Mouse (Mus musculus) bone marrow macrophage, adult 2 months (primary cell): ENCODE measurements at regions not wholly inside any gene's neighbourhood (a gene's known extent, or its start where the extent isn't known, plus 50 kb on each side); places are given as distances from the start of the nearest gene placed in this dataset.

ENCODE experiments used
- CTCF ChIP-seq: IDR thresholded peaks from 2 replicates; pipeline ENCODE4 v1.5.1; 2012; ENCODE audit warnings: low read depth, mild to moderate bottlenecking, low read length, moderate library complexity
- POLR2A ChIP-seq: IDR thresholded peaks from 2 replicates; pipeline ENCODE4 v1.6.1; 2012; ENCODE audit warnings: mild to moderate bottlenecking, low read depth, low read length, borderline replicate concordance

DNA sequence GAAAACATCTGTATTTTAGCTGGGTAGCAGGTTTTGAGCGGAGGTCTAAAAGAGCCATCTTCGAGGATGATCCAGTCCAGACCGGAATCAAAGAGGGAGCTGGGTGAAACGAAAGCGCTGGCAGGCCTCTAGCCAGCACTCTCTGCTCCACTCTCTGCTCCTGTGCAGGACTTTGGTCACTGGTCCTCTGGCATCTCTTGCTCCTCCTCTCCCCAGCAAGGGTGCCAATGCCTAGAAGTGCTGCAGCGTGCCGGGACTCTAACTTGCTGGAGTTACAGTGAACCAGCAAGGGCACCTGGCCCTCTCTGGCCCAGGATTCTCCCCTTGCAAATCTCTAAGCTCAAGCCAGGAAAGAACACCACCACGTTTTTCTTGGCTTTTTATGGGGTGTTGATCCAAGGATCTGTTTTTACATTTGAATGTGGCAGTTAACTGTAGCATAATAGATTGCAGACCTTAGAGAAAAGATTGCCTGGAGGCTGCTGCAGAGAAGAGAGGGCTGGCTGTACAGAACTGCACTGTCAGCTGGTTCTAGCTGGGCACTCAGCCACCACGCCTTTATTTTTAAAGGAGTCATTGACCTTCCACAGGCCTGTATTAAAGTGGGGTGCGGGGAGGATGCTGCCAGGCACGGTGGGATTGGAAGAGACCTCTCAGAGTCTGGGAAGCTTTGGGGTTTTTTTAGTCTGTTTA, 101.1 kb upstream of the Sesn3 start:
- no peak for TF ChIP-seq POLR2A
- TF ChIP-seq CTCF, result no peak
